Mouse (Mus musculus): ENCODE data around the gene Nelfe. TPM values are rescaled to one million over a fixed set of nuclear protein-coding genes. Genes with fewer than 3 reads are reported as not detected.
"Not testable (repeated sequence)": the region's sequence is repeated elsewhere in the genome, so short reads cannot be mapped to it uniquely, and the experiment has no call there.

Nelfe gene
- total RNA-seq, 1 experiment, result 63.4 TPM

DNA sequence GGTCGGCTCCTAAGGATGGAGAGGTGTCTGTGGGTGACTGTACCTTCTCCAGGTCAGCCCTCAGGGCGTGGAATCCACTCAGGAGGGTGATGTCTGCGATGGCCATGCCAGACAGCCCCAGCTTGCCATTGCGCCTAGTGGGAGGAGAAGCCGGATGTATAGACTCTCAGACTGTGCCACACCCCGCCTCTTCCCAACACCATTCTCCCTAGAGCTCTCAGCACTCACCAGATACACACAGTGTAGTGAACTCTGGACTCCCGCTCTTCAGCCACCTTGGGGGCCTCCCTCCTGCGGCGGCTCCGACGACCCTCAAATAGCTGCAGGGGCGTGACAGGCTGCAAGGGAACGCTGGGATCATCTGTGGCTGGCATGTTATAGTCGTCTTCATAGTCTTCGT, 38.9 kb upstream of the Nelfe start:
- TF ChIP-seq MAFK (IDR thresholded peaks at IDR 0.05; ENCODE audit: insufficient read depth, low read depth, low read length), result no peak
- TF ChIP-seq ZNF384 (IDR thresholded peaks at IDR 0.05; ENCODE audit: low read depth, low read length), result no peak
- no peak for TF ChIP-seq HCFC1 (IDR thresholded peaks at IDR 0.05; ENCODE audit: borderline replicate concordance, insufficient read depth, low read length)
- TF ChIP-seq ZC3H11A (IDR thresholded peaks at IDR 0.05; ENCODE audit: borderline replicate concordance, low read depth, low read length), result no peak
- TF ChIP-seq CHD2 (IDR thresholded peaks at IDR 0.05; ENCODE audit: low read depth, low read length), result no peak
- DNase-seq (ENCODE audit: low read depth, low spot score), result no peak
- no peak overlapping the region for H3K4me3 ChIP-seq (ENCODE audit: insufficient read depth in 1 of 2, low read depth in 1 of 2, low read length in 2 of 2, poor library complexity in 1 of 2, severe bottlenecking in 1 of 2)
- no peak overlapping the region for H3K9ac ChIP-seq (ENCODE audit: insufficient read depth, low read depth, low read length, poor library complexity, severe bottlenecking)
- no peaks in the 10 kb centered on the region for H3K36me3 ChIP-seq (ENCODE audit: control insufficient read depth, insufficient read depth, low read length, poor library complexity, severe bottlenecking)
- no peaks in the 10 kb centered on the region for H3K9me3 ChIP-seq (ENCODE audit: control insufficient read depth, insufficient read depth, low read depth, low read length)
- in situ Hi-C loops (cut with MboI; ENCODE audit: low sequenced_read_pairs in 2 of 2, unreplicated experiment in 2 of 2), result no loop called here
- 0 out of 4 replicates have a peak, but pooled peaks cover 0 to 2% of the 10 kb centered on the region in 2 experiments for H3K4me1 ChIP-seq (ENCODE audit: control insufficient read depth in 2 of 2, insufficient read depth in 2 of 2, low read length in 2 of 2, poor library complexity in 1 of 2)
- no peak overlapping the region for H3K27ac ChIP-seq (ENCODE audit: insufficient read depth, low read depth, low read length, poor library complexity, severe bottlenecking)

- H3K9ac ChIP-seq (ENCODE audit: insufficient read depth, low read depth, low read length, poor library complexity, severe bottlenecking); H3K4me3 ChIP-seq (ENCODE audit: insufficient read depth in 1 of 2, low read depth in 1 of 2, low read length in 2 of 2, poor library complexity in 1 of 2, severe bottlenecking in 1 of 2); H3K4me1 ChIP-seq (ENCODE audit: control insufficient read depth in 2 of 2, insufficient read depth in 2 of 2, low read length in 2 of 2, poor library complexity in 1 of 2); H3K9me3 ChIP-seq (ENCODE audit: control insufficient read depth, insufficient read depth, low read depth, low read length); in situ Hi-C loops (cut with MboI; ENCODE audit: low sequenced_read_pairs in 2 of 2, unreplicated experiment in 2 of 2); H3K36me3 ChIP-seq (ENCODE audit: control insufficient read depth, insufficient read depth, low read length, poor library complexity, severe bottlenecking); H3K27ac ChIP-seq (ENCODE audit: insufficient read depth, low read depth, low read length, poor library complexity, severe bottlenecking): not testable (repeated sequence)
- DNase-seq (ENCODE audit: low read depth, low spot score), result peak; percentile 40
Observed at GRCm38 (mm10) chr17:34813747-34814146, 36.4 kb upstream of the Nelfe start.

DNA sequence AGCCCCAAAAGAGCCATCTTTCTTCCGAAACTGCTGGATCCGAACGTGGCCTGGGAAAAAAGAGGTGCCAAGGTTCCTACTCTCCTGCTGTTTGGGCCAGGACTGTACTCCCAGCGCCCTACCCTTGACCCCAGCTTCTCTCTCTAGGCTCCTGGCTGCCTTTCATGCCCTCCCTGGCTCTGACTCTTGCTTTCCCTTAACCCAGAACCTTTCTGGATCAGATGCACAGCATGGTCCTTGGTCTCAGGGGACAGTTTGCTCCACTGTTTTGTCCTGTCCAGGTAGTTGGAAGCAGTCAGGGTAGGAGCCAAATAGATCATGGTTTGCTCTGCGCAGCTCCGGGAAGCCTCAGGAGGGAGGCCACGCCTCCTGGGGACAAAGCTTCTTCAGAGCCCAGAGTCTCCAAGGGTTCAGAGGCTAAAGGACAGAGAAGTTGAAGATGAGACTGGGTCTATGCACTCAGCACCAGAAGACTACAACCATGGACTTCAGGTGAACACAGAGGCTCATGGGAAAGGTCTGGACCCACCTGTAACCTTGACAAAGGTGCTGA, 35.3 kb upstream of the Nelfe start:
- Histone ChIP-seq H3K4me3 (ENCODE audit: insufficient read depth in 1 of 2, low read depth in 1 of 2, low read length in 2 of 2, poor library complexity in 1 of 2, severe bottlenecking in 1 of 2) (no peak overlapping the region), H3K9me3 (ENCODE audit: control insufficient read depth, insufficient read depth, low read depth, low read length) (no peaks in the 10 kb centered on the region), H3K4me1 (ENCODE audit: control insufficient read depth in 2 of 2, insufficient read depth in 2 of 2, low read length in 2 of 2, poor library complexity in 1 of 2) (0 out of 4 replicates have a peak, but pooled peaks cover 0 to 2% of the 10 kb centered on the region in 2 experiments), H3K36me3 (ENCODE audit: control insufficient read depth, insufficient read depth, low read length, poor library complexity, severe bottlenecking) (no peaks in the 10 kb centered on the region), H3K27ac (ENCODE audit: insufficient read depth, low read depth, low read length, poor library complexity, severe bottlenecking) (no peak overlapping the region), H3K9ac (ENCODE audit: insufficient read depth, low read depth, low read length, poor library complexity, severe bottlenecking) (no peak overlapping the region)
- TF ChIP-seq ZNF384 (IDR thresholded peaks at IDR 0.05; ENCODE audit: low read depth, low read length) (no peak), MAFK (IDR thresholded peaks at IDR 0.05; ENCODE audit: insufficient read depth, low read depth, low read length) (no peak), ZC3H11A (IDR thresholded peaks at IDR 0.05; ENCODE audit: borderline replicate concordance, low read depth, low read length) (no peak), CHD2 (IDR thresholded peaks at IDR 0.05; ENCODE audit: low read depth, low read length) (no peak), HCFC1 (IDR thresholded peaks at IDR 0.05; ENCODE audit: borderline replicate concordance, insufficient read depth, low read length) (no peak)
- DNase-seq (ENCODE audit: low read depth, low spot score), result no peak
- in situ Hi-C loops (cut with MboI; ENCODE audit: low sequenced_read_pairs in 2 of 2, unreplicated experiment in 2 of 2), result no loop called here

GRCm38 (mm10) chr17:34830776-34831175, 19.4 kb upstream of the Nelfe start:
- in situ Hi-C loops (cut with MboI; ENCODE audit: low sequenced_read_pairs in 2 of 2, unreplicated experiment in 2 of 2); H3K9me3 ChIP-seq (ENCODE audit: control insufficient read depth, insufficient read depth, low read depth, low read length); H3K36me3 ChIP-seq (ENCODE audit: control insufficient read depth, insufficient read depth, low read length, poor library complexity, severe bottlenecking); H3K9ac ChIP-seq (ENCODE audit: insufficient read depth, low read depth, low read length, poor library complexity, severe bottlenecking); H3K4me1 ChIP-seq (ENCODE audit: control insufficient read depth in 2 of 2, insufficient read depth in 2 of 2, low read length in 2 of 2, poor library complexity in 1 of 2); H3K4me3 ChIP-seq (ENCODE audit: insufficient read depth in 1 of 2, low read depth in 1 of 2, low read length in 2 of 2, poor library complexity in 1 of 2, severe bottlenecking in 1 of 2); H3K27ac ChIP-seq (ENCODE audit: insufficient read depth, low read depth, low read length, poor library complexity, severe bottlenecking); DNase-seq (ENCODE audit: low read depth, low spot score): not testable (repeated sequence)

DNA sequence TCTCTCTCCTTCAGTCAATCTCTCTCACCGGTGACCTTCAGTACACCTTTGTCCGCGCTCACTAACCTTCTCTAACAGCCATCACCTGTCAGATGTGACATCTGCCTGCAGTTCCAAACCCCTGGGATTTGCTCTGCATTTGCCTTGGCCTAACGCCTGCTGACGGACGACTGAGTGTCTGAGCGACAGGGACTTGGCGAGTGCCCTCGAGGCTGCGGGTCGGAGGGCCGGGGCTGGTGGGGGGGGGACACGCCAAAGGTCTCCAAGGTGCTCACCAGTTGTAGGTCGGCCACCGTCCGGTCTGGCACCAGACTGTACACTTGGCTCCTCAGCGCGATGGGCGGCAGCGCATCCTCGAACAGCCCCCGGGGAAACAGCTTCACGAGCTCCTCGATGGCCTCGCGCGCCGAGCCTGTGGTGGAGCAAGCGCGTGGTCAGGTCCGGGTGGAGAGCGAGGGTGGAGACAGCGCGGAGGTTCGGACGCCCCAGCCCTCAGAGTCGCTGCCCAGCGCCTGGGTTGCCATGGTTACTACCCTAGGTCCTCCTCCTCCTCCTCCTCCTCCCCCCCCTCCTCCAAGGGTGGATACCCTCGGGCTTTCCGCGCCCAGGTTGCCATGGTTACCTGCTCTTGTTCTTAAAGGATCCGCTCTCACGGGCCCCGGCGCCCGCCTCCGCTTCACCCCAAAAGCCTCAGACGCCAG, 13.9 kb upstream of the Nelfe start:
- Histone ChIP-seq H3K4me3 (ENCODE audit: insufficient read depth in 1 of 2, low read depth in 1 of 2, low read length in 2 of 2, poor library complexity in 1 of 2, severe bottlenecking in 1 of 2) (peak overlapping the region; percentile 82 to 84), H3K9ac (ENCODE audit: insufficient read depth, low read depth, low read length, poor library complexity, severe bottlenecking) (peak overlapping the region; percentile 80), H3K4me1 (ENCODE audit: control insufficient read depth in 2 of 2, insufficient read depth in 2 of 2, low read length in 2 of 2, poor library complexity in 1 of 2) (peaks cover 0 to 6% of the 10 kb centered on the region in 2 experiments; a peak in 1 of 4 replicates), H3K36me3 (ENCODE audit: control insufficient read depth, insufficient read depth, low read length, poor library complexity, severe bottlenecking) (peaks cover 29% of the 10 kb centered on the region), H3K27ac (ENCODE audit: insufficient read depth, low read depth, low read length, poor library complexity, severe bottlenecking) (no peak overlapping the region), H3K9me3 (ENCODE audit: control insufficient read depth, insufficient read depth, low read depth, low read length) (no peaks in the 10 kb centered on the region)
- TF ChIP-seq HCFC1 (IDR thresholded peaks at IDR 0.05; ENCODE audit: borderline replicate concordance, insufficient read depth, low read length), result no peak
- TF ChIP-seq ZNF384 (IDR thresholded peaks at IDR 0.05; ENCODE audit: low read depth, low read length), result no peak
- TF ChIP-seq MAFK (IDR thresholded peaks at IDR 0.05; ENCODE audit: insufficient read depth, low read depth, low read length), result no peak
- in situ Hi-C loops (cut with MboI; ENCODE audit: low sequenced_read_pairs in 2 of 2, unreplicated experiment in 2 of 2), result no loop called here
- peak; percentile 53 for DNase-seq (ENCODE audit: low read depth, low spot score)
